ENCODE assay signal across 34 mouse cellular contexts in genomic region chr3:108900681-108901080, GRCm38 (mm10). TPM values are rescaled to one million over a fixed set of nuclear protein-coding genes. Genes with fewer than 3 reads are reported as not detected.
A peak's percentile ranks its signal among the peaks of the same experiment; 100 is the strongest.
DNase-seq lines count a peak whose midpoint lies in the region; ATAC-seq and TF ChIP-seq lines count a peak whose summit lies in the region.
"Had no signal": no experiment of that assay in that cellular context is flagged by ENCODE, and none has a peak within 500 bp of the region (broad histone marks: within the 10 kb centered on the region; RNA-seq: fewer than 3 reads in every experiment).

No protein-coding gene starts in this region.

- no peak overlapping the region for H3K4me2 ChIP-seq in liver, embryonic 12.5 days
- no peak overlapping the region for H3K4me2 ChIP-seq in liver, postnatal 0 days (ENCODE audit: low read depth, low read length)
- no peak overlapping the region for H3K4me2 ChIP-seq in kidney, embryonic 14.5 days (replicated peaks; ENCODE audit: low read depth, low read length)
- H3K4me2 ChIP-seq: embryonic facial prominence, embryonic 13.5 days; forebrain, embryonic 15.5 days; hindbrain, embryonic 15.5 days; limb, embryonic 12.5 days; liver, embryonic 11.5 days; neural tube, embryonic 12.5 days had no signal

- WGBS in liver, embryonic 12.5 days (ENCODE audit: insufficient replicate concordance): 80% methylated on average over 5 of the region's 5 CpGs
- WGBS in liver, postnatal 0 days (ENCODE audit: insufficient replicate concordance): 83% methylated on average over 5 of the region's 5 CpGs
- WGBS in macrophage (ENCODE audit: missing documents): 80% methylated on average over 5 of the region's 5 CpGs
- 84% methylated on average over 5 of the region's 5 CpGs for WGBS in kidney, embryonic 14.5 days

- peaks cover 48% of the 10 kb centered on the region for H3K36me3 ChIP-seq in liver, embryonic 12.5 days
- H3K36me3 ChIP-seq in liver, postnatal 0 days (replicated peaks; ENCODE audit: insufficient read depth, low read length): peaks cover 37% of the 10 kb centered on the region
- H3K36me3 ChIP-seq in macrophage (ENCODE audit: inconsistent target): peaks cover 16% of the 10 kb centered on the region; the same call in 1 of the 2 replicates
- peaks cover 40% of the 10 kb centered on the region for H3K36me3 ChIP-seq in kidney, embryonic 14.5 days (ENCODE audit: control insufficient read depth, insufficient read depth, low read length)

- H3K79me2 ChIP-seq in macrophage (ENCODE audit: inconsistent target): peaks cover 31% of the 10 kb centered on the region

- peaks cover 16% of the 10 kb centered on the region for H3K4me1 ChIP-seq in liver, embryonic 12.5 days
- 0 out of 2 replicates have a peak, but pooled peaks cover 2% of the 10 kb centered on the region for H3K4me1 ChIP-seq in liver, postnatal 0 days (ENCODE audit: insufficient read depth)
- no peaks in the 10 kb centered on the region for H3K4me1 ChIP-seq in kidney, embryonic 14.5 days (ENCODE audit: control insufficient read depth, insufficient read depth, low read length)
- H3K4me1 ChIP-seq: embryonic facial prominence, embryonic 13.5 days; forebrain, embryonic 15.5 days; hindbrain, embryonic 15.5 days; limb, embryonic 12.5 days; neural tube, embryonic 12.5 days had no signal

- no peaks in the 10 kb centered on the region for H3K27me3 ChIP-seq in liver, embryonic 12.5 days (replicated peaks)
- no peaks in the 10 kb centered on the region for H3K27me3 ChIP-seq in liver, postnatal 0 days (ENCODE audit: insufficient read depth, low read length)
- no peaks in the 10 kb centered on the region for H3K27me3 ChIP-seq in kidney, embryonic 14.5 days (ENCODE audit: control insufficient read depth, insufficient read depth, low read length)
- H3K27me3 ChIP-seq: embryonic facial prominence, embryonic 13.5 days; forebrain, embryonic 15.5 days; hindbrain, embryonic 15.5 days; limb, embryonic 12.5 days; neural tube, embryonic 12.5 days had no signal

- no peak for TF ChIP-seq CTCF in liver, postnatal 0 days (IDR thresholded peaks at IDR 0.05; ENCODE audit: low read depth)

- peak; percentile 38 for DNase-seq in gastrocnemius, postnatal 25 days
- no peak for DNase-seq in gastrocnemius, postnatal 36 days
- no peak for DNase-seq in liver, postnatal 0 days
- no peak for DNase-seq in layer of hippocampus, adult 8-10 months (ENCODE audit: low spot score in 2 of 2)
- DNase-seq: adrenal gland, adult 2 months; cerebellum, adult 2 months; cerebellum, postnatal 36 days; embryo, embryonic 11 days; kidney, adult 9 months; kidney, postnatal 25 days; lung, adult 2 months; lung, postnatal 14 days; midbrain, embryonic 14.5 days; retina, postnatal 1 day; right cerebral cortex, postnatal 25 days had no signal

- TF ChIP-seq EP300 in liver, postnatal 0 days (IDR thresholded peaks at IDR 0.05; ENCODE audit: low read depth): no peak

- intact Hi-C loops in gastrocnemius, postnatal 36 days (cut with DNase I): no loop called here

- ATAC-seq in liver, embryonic 12.5 days: no peak
- no peak for ATAC-seq in liver, postnatal 0 days
- ATAC-seq in kidney, embryonic 14.5 days (ENCODE audit: low FRiP score, low TSS enrichment): no peak
- ATAC-seq: intestine, embryonic 16.5 days had no signal

- no peaks in the 10 kb centered on the region for H3K9me3 ChIP-seq in liver, embryonic 12.5 days (replicated peaks)
- H3K9me3 ChIP-seq in liver, postnatal 0 days (ENCODE audit: low read length): no peaks in the 10 kb centered on the region
- H3K9me3 ChIP-seq in kidney, embryonic 14.5 days (ENCODE audit: control insufficient read depth, low read length): no peaks in the 10 kb centered on the region
- H3K9me3 ChIP-seq: forebrain, embryonic 15.5 days; hindbrain, embryonic 15.5 days; limb, embryonic 12.5 days; neural tube, embryonic 12.5 days had no signal

- 0 out of 2 replicates have a peak overlapping the region, but pooled peaks have one; percentile 7 for H3K27ac ChIP-seq in liver, embryonic 12.5 days
- H3K27ac ChIP-seq in liver, postnatal 0 days (ENCODE audit: low read depth): no peak overlapping the region
- H3K27ac ChIP-seq in macrophage: peak overlapping the region; percentile 90
- H3K27ac ChIP-seq in kidney, embryonic 14.5 days (ENCODE audit: low read depth, low read length): no peak overlapping the region
- H3K27ac ChIP-seq: embryonic facial prominence, embryonic 13.5 days; forebrain, embryonic 15.5 days; hindbrain, embryonic 15.5 days; limb, embryonic 12.5 days; neural tube, embryonic 12.5 days had no signal

- no peak overlapping the region for H3K9ac ChIP-seq in liver, embryonic 12.5 days
- no peak overlapping the region for H3K9ac ChIP-seq in liver, postnatal 0 days (replicated peaks)
- no peak overlapping the region for H3K9ac ChIP-seq in kidney, embryonic 14.5 days (ENCODE audit: low read depth, low read length)
- H3K9ac ChIP-seq: embryonic facial prominence, embryonic 13.5 days; forebrain, embryonic 15.5 days; hindbrain, embryonic 15.5 days; limb, embryonic 12.5 days; neural tube, embryonic 12.5 days had no signal

- no peak overlapping the region for H3K4me3 ChIP-seq in liver, embryonic 12.5 days
- H3K4me3 ChIP-seq in liver, postnatal 0 days (ENCODE audit: low read depth, low read length): no peak overlapping the region
- no peak overlapping the region for H3K4me3 ChIP-seq in macrophage (ENCODE audit: inconsistent target)
- no peak overlapping the region for H3K4me3 ChIP-seq in kidney, embryonic 14.5 days (ENCODE audit: low read length)
- H3K4me3 ChIP-seq: embryonic facial prominence, embryonic 13.5 days; erythroblast, embryonic 14.5 days; forebrain, embryonic 15.5 days; hindbrain, embryonic 15.5 days; limb, embryonic 12.5 days; neural tube, embryonic 12.5 days had no signal

RNA-seq across cellular contexts. Expression of gene Prpf38b, which starts 10.8 kb away (rescaled TPM):
- total RNA-seq in gastrocnemius, postnatal 25 days (2021): 10 to 100 TPM; 14.7 to 16.1 TPM
- total RNA-seq in gastrocnemius, postnatal 36 days (2021): 10 to 100 TPM; 13.1 to 17.2 TPM
- polyA plus RNA-seq in liver, embryonic 12.5 days (2016; fragmentation: Nextera tagmentation; extraction: Ambion mirVana): 58.1 and 59.1 TPM in 2 replicates
- polyA plus RNA-seq in liver, postnatal 0 days (2015; fragmentation: Nextera tagmentation; extraction: Ambion mirVana): 21.5 and 23.9 TPM in 2 replicates
- total RNA-seq in macrophage (2018; cell fraction: chromatin; rRNA removed): 100 to 1,000 TPM; 289 to 988 (median 649) TPM
- total RNA-seq in macrophage (2018; cell fraction: cytosol; rRNA removed): 10 to 100 TPM; 30.2 to 95.1 (median 47.8) TPM
- total RNA-seq in macrophage (2018; cell fraction: nucleus; rRNA removed): 100 to 1,000 TPM; 218 to 605 (median 372) TPM
- polyA plus RNA-seq in macrophage (2018): 42.7 to 154 TPM (median 82.2 TPM) in 3 replicates
- 58.3 and 73.7 TPM in 2 replicates for polyA plus RNA-seq in kidney, embryonic 14.5 days (2014; fragmentation: Nextera tagmentation; extraction: Ambion mirVana)
- 10 to 100 TPM; 43.2 to 57.0 (median 47.7) TPM for total RNA-seq in layer of hippocampus, adult 8-10 months (2022)

RNA-seq across cellular contexts. Expression of gene Fndc7, which starts 10.9 kb away (rescaled TPM):
- total RNA-seq in gastrocnemius, postnatal 25 days (2021): not detected
- under 1 TPM in 1 of 2 experiments, not detected in 1; 0.05 TPM for total RNA-seq in gastrocnemius, postnatal 36 days (2021)
- polyA plus RNA-seq in liver, embryonic 12.5 days (2016; fragmentation: Nextera tagmentation; extraction: Ambion mirVana): 0.07 and 0.10 TPM in 2 replicates
- 0.06 and 0.09 TPM in 2 replicates for polyA plus RNA-seq in liver, postnatal 0 days (2015; fragmentation: Nextera tagmentation; extraction: Ambion mirVana)
- total RNA-seq in macrophage (2018; cell fraction: chromatin; rRNA removed): 1 to 10 TPM in 15 of 26 experiments, under 1 TPM in 9, not detected in 2; 0.54 to 4.7 (median 1.2) TPM
- 1 to 10 TPM in 1 of 26 experiments, under 1 TPM in 25; 0.13 to 1.2 (median 0.46) TPM for total RNA-seq in macrophage (2018; cell fraction: cytosol; rRNA removed)
- total RNA-seq in macrophage (2018; cell fraction: nucleus; rRNA removed): 10 to 100 TPM in 1 of 26 experiments, 1 to 10 TPM in 20, under 1 TPM in 4, not detected in 1; 0.25 to 10.9 (median 2.4) TPM
- 0.12 to 0.16 TPM (median 0.13 TPM) in 3 replicates for polyA plus RNA-seq in macrophage (2018)
- not detected in 2 replicates for polyA plus RNA-seq in kidney, embryonic 14.5 days (2014; fragmentation: Nextera tagmentation; extraction: Ambion mirVana)
- total RNA-seq in layer of hippocampus, adult 8-10 months (2022): under 1 TPM in 1 of 4 experiments, not detected in 3; 0.13 TPM
- total RNA-seq: hematopoietic stem cell, adult 5-6 weeks; megakaryocyte-erythroid progenitor cell, adult 5-6 weeks had no signal
- polyA plus RNA-seq: erythroblast, embryonic 14.5 days; forebrain, embryonic 15.5 days; G1E; liver, embryonic 11.5 days; midbrain, embryonic 14.5 days had no signal

RNA-seq across cellular contexts. Expression of gene Henmt1, which starts 39.0 kb away (rescaled TPM):
- not detected for total RNA-seq in gastrocnemius, postnatal 25 days (2021)
- not detected for total RNA-seq in gastrocnemius, postnatal 36 days (2021)
- 0.11 and 0.14 TPM in 2 replicates for polyA plus RNA-seq in liver, embryonic 12.5 days (2016; fragmentation: Nextera tagmentation; extraction: Ambion mirVana)
- not detected in 2 replicates for polyA plus RNA-seq in liver, postnatal 0 days (2015; fragmentation: Nextera tagmentation; extraction: Ambion mirVana)
- 1 to 10 TPM in 1 of 26 experiments, under 1 TPM in 5, not detected in 20; 0.46 to 2.3 (median 0.73) TPM for total RNA-seq in macrophage (2018; cell fraction: chromatin; rRNA removed)
- under 1 TPM in 17 of 26 experiments, not detected in 9; 0.05 to 0.47 (median 0.23) TPM for total RNA-seq in macrophage (2018; cell fraction: cytosol; rRNA removed)
- under 1 TPM in 9 of 26 experiments, not detected in 17; 0.29 to 0.89 (median 0.54) TPM for total RNA-seq in macrophage (2018; cell fraction: nucleus; rRNA removed)
- not detected in 3 replicates for polyA plus RNA-seq in macrophage (2018)
- 0.43 and 0.51 TPM in 2 replicates for polyA plus RNA-seq in kidney, embryonic 14.5 days (2014; fragmentation: Nextera tagmentation; extraction: Ambion mirVana)
- total RNA-seq in layer of hippocampus, adult 8-10 months (2022): 1 to 10 TPM; 2.4 to 4.3 (median 3.0) TPM
- total RNA-seq: adrenal gland, adult 2 months; megakaryocyte-erythroid progenitor cell, adult 5-6 weeks had no signal
- polyA plus RNA-seq: adrenal gland, adult 2 months; erythroblast, embryonic 14.5 days; G1E; heart, embryonic 14.5 days had no signal

RNA-seq across cellular contexts. Expression of gene Gm9857, which starts 39.6 kb away (rescaled TPM):
- total RNA-seq in gastrocnemius, postnatal 25 days (2021): not detected
- total RNA-seq in gastrocnemius, postnatal 36 days (2021): not detected
- polyA plus RNA-seq in liver, embryonic 12.5 days (2016; fragmentation: Nextera tagmentation; extraction: Ambion mirVana): not detected in 2 replicates
- polyA plus RNA-seq in liver, postnatal 0 days (2015; fragmentation: Nextera tagmentation; extraction: Ambion mirVana): not detected in 2 replicates
- not detected for total RNA-seq in macrophage (2018; cell fraction: chromatin; rRNA removed)
- total RNA-seq in macrophage (2018; cell fraction: cytosol; rRNA removed): not detected
- not detected for total RNA-seq in macrophage (2018; cell fraction: nucleus; rRNA removed)
- polyA plus RNA-seq in macrophage (2018): not detected in 3 replicates
- not detected in 2 replicates for polyA plus RNA-seq in kidney, embryonic 14.5 days (2014; fragmentation: Nextera tagmentation; extraction: Ambion mirVana)
- not detected for total RNA-seq in layer of hippocampus, adult 8-10 months (2022)
- total RNA-seq: adrenal gland, adult 2 months; adrenal gland, postnatal 4 days; G1E; hematopoietic stem cell, adult 5-6 weeks; left cerebral cortex, postnatal 14 days; megakaryocyte-erythroid progenitor cell, adult 5-6 weeks had no signal
- polyA plus RNA-seq: adrenal gland, adult 2 months; embryonic facial prominence, embryonic 13.5 days; erythroblast, embryonic 14.5 days; G1E; heart, embryonic 14.5 days; hindbrain, embryonic 15.5 days; intestine, embryonic 16.5 days; limb, embryonic 12.5 days; liver, embryonic 11.5 days; lung, adult 2 months; midbrain, embryonic 14.5 days; neural tube, embryonic 12.5 days; stomach, embryonic 16.5 days; thymus, postnatal 0 days had no signal

Comparison
In these comparisons a context has a peak if more than half of its experiments do, and no peak if none do; other contexts are left out.
1. H3K27ac ChIP-seq: peak in liver, embryonic 12.5 days (single experiment) and macrophage (single experiment); none in liver, postnatal 0 days (single experiment) and kidney, embryonic 14.5 days (single experiment).